Mouse (Mus musculus): ENCODE results near the gene Camta1.

- TF ChIP-seq POLR2A (IDR thresholded peaks at IDR 0.05; ENCODE audit: borderline replicate concordance, insufficient read depth, low read length) = no peak
- TF ChIP-seq CTCF (IDR thresholded peaks at IDR 0.05; ENCODE audit: borderline replicate concordance, insufficient read depth, low read depth, low read length) = no peak
Observed at GRCm38 (mm10) chr4:151709269-151709668, 152.4 kb downstream of the Camta1 start.
